Mouse (Mus musculus) ES-E14 (cell line): ENCODE results near the gene Pmepa1. TPM values are rescaled to one million over a fixed set of nuclear protein-coding genes. Genes with fewer than 3 reads are reported as not detected.
A peak's percentile ranks its signal among the peaks of the same experiment; 100 is the strongest.

Experiments
- DNase-seq: peaks from one replicate; pipeline ENCODE4 v3.0.0-alpha.2; 2013; ENCODE audit warnings: low read depth, low spot score
- H3K27ac ChIP-seq: 2 replicates; pipeline ENCODE4 v1.5.1; 2012; ENCODE audit warnings: low read depth, mild to moderate bottlenecking, low read length, moderate library complexity, mixed read lengths; ENCODE audit not compliant: poor library complexity, insufficient read depth, severe bottlenecking
- H3K36me3 ChIP-seq: 2 replicates; pipeline ENCODE4 v1.6.1; 2012; ENCODE audit warnings: mild to moderate bottlenecking, low read length, moderate library complexity, mixed read lengths; ENCODE audit not compliant: control insufficient read depth, poor library complexity, insufficient read depth, severe bottlenecking
- H3K4me1 ChIP-seq, 2 experiments: fragments of 150-350 bp in 1 of 2; sonication (generic) in 1 of 2; 2 replicates each; pipeline ENCODE4 v1.6.1; 2012; ENCODE audit warnings: low read length in 2 of 2, mild to moderate bottlenecking in 1 of 2, mixed read lengths in 1 of 2; ENCODE audit not compliant: control insufficient read depth in 2 of 2, insufficient read depth in 2 of 2, poor library complexity in 1 of 2
- H3K4me3 ChIP-seq, 2 experiments: fragments of 150-350 bp in 1 of 2; sonication (generic) in 1 of 2; 2 replicates each; pipeline ENCODE4 v1.5.1; 2012; ENCODE audit warnings: low read length in 2 of 2, low read depth in 1 of 2, mild to moderate bottlenecking in 1 of 2, mixed read lengths in 1 of 2; ENCODE audit not compliant: insufficient read depth in 1 of 2, poor library complexity in 1 of 2, severe bottlenecking in 1 of 2
- H3K9ac ChIP-seq: 2 replicates; pipeline ENCODE4 v1.6.1; 2012; ENCODE audit warnings: low read depth, mild to moderate bottlenecking, low read length, mixed read lengths; ENCODE audit not compliant: poor library complexity, insufficient read depth, severe bottlenecking
- H3K9me3 ChIP-seq: fragments of 150-350 bp; sonication (generic); 2 replicates; pipeline ENCODE4 v1.6.1; 2012; ENCODE audit warnings: low read depth, mild to moderate bottlenecking, low read length; ENCODE audit not compliant: control insufficient read depth, insufficient read depth
- CHD2 ChIP-seq: IDR thresholded peaks from 2 replicates; pipeline ENCODE4 v1.6.1; 2014; ENCODE audit warnings: mild to moderate bottlenecking, low read depth, low read length, inconsistent platforms
- HCFC1 ChIP-seq: IDR thresholded peaks from 2 replicates; pipeline ENCODE4 v1.6.1; 2012; ENCODE audit warnings: low read length, inconsistent platforms, borderline replicate concordance; ENCODE audit not compliant: insufficient read depth
- MAFK ChIP-seq: IDR thresholded peaks from 2 replicates; pipeline ENCODE4 v1.6.1; 2014; ENCODE audit warnings: mild to moderate bottlenecking, low read depth, low read length, inconsistent platforms; ENCODE audit not compliant: insufficient read depth
- ZC3H11A ChIP-seq: IDR thresholded peaks from 2 replicates; pipeline ENCODE4 v1.6.1; 2012; ENCODE audit warnings: low read depth, mild to moderate bottlenecking, inconsistent platforms, low read length, borderline replicate concordance
- ZNF384 ChIP-seq: IDR thresholded peaks from 2 replicates; pipeline ENCODE4 v1.6.1; 2012; ENCODE audit warnings: low read depth, low read length, inconsistent platforms
- in situ Hi-C, 2 experiments: fragments of 600-800 bp; cut with MboI; formaldehyde crosslinking; loops; one replicate each; pipeline ENCODE4 v1.15.1; 2025; ENCODE audit warnings: low sequenced_read_pairs in 2 of 2, inconsistent platforms in 1 of 2; ENCODE audit not compliant: unreplicated experiment in 2 of 2
- total RNA-seq: library from RNA; depleted of rRNA; stranded (reverse); fragments of 300-350 nt; gene quantifications from 2 replicates; pipeline ENCODE4 v1.2.3, GENCODE M21; 2012

The Pmepa1 gene
- total RNA-seq, 1 experiment: 20.3 TPM

- Histone ChIP-seq H3K27ac (no peak overlapping the region), H3K36me3 (no peaks in the 10 kb centered on the region; the same call in 1 of the 2 replicates), H3K9me3 (no peaks in the 10 kb centered on the region), H3K9ac (no peak overlapping the region), H3K4me1 (peaks cover 24 to 55% of the 10 kb centered on the region in 2 experiments), H3K4me3 (no peak overlapping the region)
- in situ Hi-C loops: no loop called here
- TF ChIP-seq ZC3H11A: no peak
- TF ChIP-seq ZNF384: no peak
- no peak for TF ChIP-seq CHD2
- TF ChIP-seq HCFC1: no peak
- no peak for DNase-seq
Measured at GRCm38 (mm10) chr2:173242874-173243273, 33.5 kb downstream of the Pmepa1 start.

- H3K4me3 ChIP-seq: no peak overlapping the region
- H3K9me3 ChIP-seq: no peaks in the 10 kb centered on the region
- peaks cover 19 to 62% of the 10 kb centered on the region in 2 experiments for H3K4me1 ChIP-seq
- no peak overlapping the region for H3K9ac ChIP-seq
- in situ Hi-C loops: no loop called here
- DNase-seq: no peak
- H3K36me3 ChIP-seq: no peaks in the 10 kb centered on the region; the same call in 1 of the 2 replicates
- H3K27ac ChIP-seq: no peak overlapping the region
- TF ChIP-seq MAFK: no peak
- TF ChIP-seq ZNF384: no peak
- TF ChIP-seq ZC3H11A: no peak
- no peak for TF ChIP-seq HCFC1
- no peak for TF ChIP-seq CHD2
Measured at GRCm38 (mm10) chr2:173240738-173241137, 35.6 kb downstream of the Pmepa1 start.

DNA sequence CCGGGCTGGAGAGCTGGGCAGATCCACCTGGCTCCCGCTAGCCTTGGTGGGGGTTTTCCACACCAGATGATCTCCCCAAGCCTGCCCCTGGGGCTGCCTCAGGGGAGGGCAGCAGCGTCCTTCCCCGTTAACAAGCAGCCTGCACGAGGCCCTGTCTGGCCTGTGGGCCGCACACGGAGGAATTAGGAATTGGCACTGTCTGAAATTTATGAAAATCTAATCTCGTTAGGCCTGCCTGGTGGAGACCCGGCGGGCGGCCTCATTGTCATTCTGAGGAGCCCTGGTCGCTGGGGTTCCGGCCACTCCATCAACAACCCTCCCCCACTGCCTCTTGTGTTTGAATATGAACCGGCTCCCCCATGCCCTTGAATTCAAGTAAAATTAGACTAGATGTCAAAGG is 37.8 kb downstream of the Pmepa1 start:
- H3K27ac ChIP-seq: peak overlapping the region; percentile 86

GRCm38 (mm10) chr2:173235435-173236332 is 40.6 kb downstream of the Pmepa1 start:
- in situ Hi-C loops: no loop called here
- peaks cover 24 to 78% of the 10 kb centered on the region in 2 experiments for H3K4me1 ChIP-seq
- DNase-seq: no peak
- TF ChIP-seq MAFK (no peak), HCFC1 (no peak), CHD2 (no peak), ZC3H11A (no peak), ZNF384 (no peak)
- peak overlapping the region; percentile 30 for H3K9ac ChIP-seq
- peaks cover 22% of the 10 kb centered on the region for H3K36me3 ChIP-seq
- H3K27ac ChIP-seq: peak overlapping the region; percentile 41; the same call in 1 of the 2 replicates
- H3K9me3 ChIP-seq: no peaks in the 10 kb centered on the region
- 0 out of 4 replicates have a peak overlapping the region, but pooled peaks of 1 of the 2 experiments have one; percentile 30 for H3K4me3 ChIP-seq

More for the DNA sequence above, 37.8 kb downstream of the Pmepa1 start:
- in situ Hi-C loops: no loop called here
- DNase-seq: no peak
- H3K9me3 ChIP-seq: no peaks in the 10 kb centered on the region
- peak overlapping the region; percentile 27 to 33; a peak in 3 of 4 replicates for H3K4me3 ChIP-seq
- peaks cover 3% of the 10 kb centered on the region; the same call in 1 of the 2 replicates for H3K36me3 ChIP-seq
- peaks cover 18 to 74% of the 10 kb centered on the region in 2 experiments for H3K4me1 ChIP-seq
- peak overlapping the region; percentile 60 for H3K9ac ChIP-seq
- TF ChIP-seq CHD2 (no peak), MAFK (no peak), ZC3H11A (no peak), ZNF384 (no peak), HCFC1 (no peak)
